Mouse (Mus musculus) lung, postnatal 14 days (tissue): Measurements from ENCODE around the gene Trim69.
"Not testable (repeated sequence)": the region's sequence is repeated elsewhere in the genome, so short reads cannot be mapped to it uniquely, and the experiment has no call there.

Experiments
- DNase-seq: peaks from one replicate; pipeline ENCODE4 v3.0.0; 2021

Trim69 gene

GRCm38 (mm10) chr2:122217075-122217474 lies 56.6 kb downstream of the Trim69 start:
- not testable (repeated sequence) for DNase-seq

GRCm38 (mm10) chr2:122218234-122218633 lies 57.7 kb downstream of the Trim69 start:
- DNase-seq, result no peak

- no peak for DNase-seq
Measured at GRCm38 (mm10) chr2:122221378-122221777, 60.9 kb downstream of the Trim69 start.

GRCm38 (mm10) chr2:122221798-122222197 lies 61.3 kb downstream of the Trim69 start:
- no peak for DNase-seq

GRCm38 (mm10) chr2:122222272-122222671 lies 61.8 kb downstream of the Trim69 start:
- DNase-seq, result no peak

GRCm38 (mm10) chr2:122223654-122224053 lies 63.2 kb downstream of the Trim69 start:
- no peak for DNase-seq
